Mouse (Mus musculus): Measurements from ENCODE around the gene Spata5. TPM values are rescaled to one million over a fixed set of nuclear protein-coding genes. Genes with fewer than 3 reads are reported as not detected.

Gene Spata5
- polyA plus RNA-seq, 1 experiment from 2014 or later: 26.2 TPM

GRCm38 (mm10) chr3:37572066-37572465 is 152.4 kb downstream of the Spata5 start:
- H3K9ac ChIP-seq (ENCODE audit: low read depth, low read length): no peak overlapping the region
- ATAC-seq: no peak
- H3K4me3 ChIP-seq (ENCODE audit: low read length): no peak overlapping the region
- no peak overlapping the region for H3K4me2 ChIP-seq (ENCODE audit: low read depth, low read length)
- WGBS: 85% methylated on average over 6 of the region's 6 CpGs
- no peaks in the 10 kb centered on the region for H3K9me3 ChIP-seq (ENCODE audit: control insufficient read depth, low read length)
- H3K36me3 ChIP-seq (ENCODE audit: control insufficient read depth, insufficient read depth, low read length): no peaks in the 10 kb centered on the region
- no peaks in the 10 kb centered on the region for H3K27me3 ChIP-seq (replicated peaks; ENCODE audit: control insufficient read depth, insufficient read depth, low read length)
- H3K27ac ChIP-seq (ENCODE audit: low read length): no peak overlapping the region
- no peaks in the 10 kb centered on the region for H3K4me1 ChIP-seq (ENCODE audit: control insufficient read depth, insufficient read depth, low read length)

DNA sequence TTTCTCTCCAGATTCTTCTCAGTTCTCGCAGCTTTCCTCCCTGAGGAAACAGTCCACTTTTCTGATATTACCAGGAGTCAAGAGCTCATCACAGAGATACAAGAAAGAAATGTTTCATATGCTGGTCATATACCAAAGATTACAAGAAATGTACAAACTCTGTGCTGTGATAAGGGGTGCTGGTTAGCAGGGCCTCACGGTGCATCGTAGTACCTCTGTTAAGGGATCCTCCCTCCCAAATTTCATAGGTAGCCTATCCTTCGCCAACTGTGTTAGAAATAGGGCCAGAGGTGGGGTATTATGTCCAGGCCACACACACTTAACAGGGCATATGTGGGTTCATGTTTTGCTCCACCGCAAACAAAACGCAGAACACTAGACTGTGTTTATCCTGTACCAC is 157.1 kb downstream of the Spata5 start:
- 91% methylated on average over 6 of the region's 6 CpGs for WGBS
- Histone ChIP-seq H3K4me1 (ENCODE audit: control insufficient read depth, insufficient read depth, low read length) (no peaks in the 10 kb centered on the region), H3K27ac (ENCODE audit: low read length) (no peak overlapping the region), H3K4me3 (ENCODE audit: low read length) (no peak overlapping the region), H3K27me3 (replicated peaks; ENCODE audit: control insufficient read depth, insufficient read depth, low read length) (no peaks in the 10 kb centered on the region), H3K9me3 (ENCODE audit: control insufficient read depth, low read length) (no peaks in the 10 kb centered on the region), H3K4me2 (ENCODE audit: low read depth, low read length) (no peak overlapping the region), H3K9ac (ENCODE audit: low read depth, low read length) (no peak overlapping the region), H3K36me3 (ENCODE audit: control insufficient read depth, insufficient read depth, low read length) (no peaks in the 10 kb centered on the region)
- ATAC-seq: no peak

DNA sequence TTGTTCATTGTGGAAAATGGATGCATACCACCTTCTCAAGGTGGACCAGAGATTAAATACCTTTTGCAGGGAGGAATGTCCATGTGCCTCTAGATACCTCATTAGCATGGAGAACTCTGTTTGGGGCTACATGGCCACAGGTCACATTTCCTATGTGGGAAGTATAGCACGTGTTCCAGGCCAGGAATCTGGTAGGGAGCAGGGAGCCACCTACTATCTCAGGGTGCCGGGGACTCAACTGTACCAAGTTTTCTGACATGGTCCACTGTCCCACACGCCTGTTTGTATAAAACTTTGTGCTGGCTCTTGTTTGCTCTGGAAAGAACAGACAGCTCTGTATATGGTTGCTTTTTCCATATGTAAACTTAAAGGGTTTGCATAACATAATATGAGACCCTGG is 158.0 kb downstream of the Spata5 start:
- H3K4me3 ChIP-seq (ENCODE audit: low read length): no peak overlapping the region
- no peaks in the 10 kb centered on the region for H3K27me3 ChIP-seq (replicated peaks; ENCODE audit: control insufficient read depth, insufficient read depth, low read length)
- ATAC-seq: no peak
- 90% methylated on average over 3 of the region's 3 CpGs for WGBS
- no peak overlapping the region for H3K27ac ChIP-seq (ENCODE audit: low read length)
- H3K9ac ChIP-seq (ENCODE audit: low read depth, low read length): no peak overlapping the region
- no peaks in the 10 kb centered on the region for H3K9me3 ChIP-seq (ENCODE audit: control insufficient read depth, low read length)
- H3K4me2 ChIP-seq (ENCODE audit: low read depth, low read length): no peak overlapping the region
- H3K36me3 ChIP-seq (ENCODE audit: control insufficient read depth, insufficient read depth, low read length): no peaks in the 10 kb centered on the region
- H3K4me1 ChIP-seq (ENCODE audit: control insufficient read depth, insufficient read depth, low read length): no peaks in the 10 kb centered on the region

GRCm38 (mm10) chr3:37584576-37584975 is 164.9 kb downstream of the Spata5 start:
- no peaks in the 10 kb centered on the region for H3K9me3 ChIP-seq (ENCODE audit: control insufficient read depth, low read length)
- no peak overlapping the region for H3K9ac ChIP-seq (ENCODE audit: low read depth, low read length)
- H3K27ac ChIP-seq (ENCODE audit: low read length): no peak overlapping the region
- H3K27me3 ChIP-seq (replicated peaks; ENCODE audit: control insufficient read depth, insufficient read depth, low read length): no peaks in the 10 kb centered on the region
- peaks cover 11% of the 10 kb centered on the region for H3K4me1 ChIP-seq (ENCODE audit: control insufficient read depth, insufficient read depth, low read length)
- H3K36me3 ChIP-seq (ENCODE audit: control insufficient read depth, insufficient read depth, low read length): no peaks in the 10 kb centered on the region
- H3K4me3 ChIP-seq (ENCODE audit: low read length): no peak overlapping the region
- WGBS: 77% methylated on average over 5 of the region's 5 CpGs
- H3K4me2 ChIP-seq (ENCODE audit: low read depth, low read length): no peak overlapping the region
- no peak for ATAC-seq

GRCm38 (mm10) chr3:37585967-37586730 is 166.5 kb downstream of the Spata5 start:
- peak overlapping the region; percentile 21 for H3K4me3 ChIP-seq (ENCODE audit: low read length)
- no peaks in the 10 kb centered on the region for H3K9me3 ChIP-seq (ENCODE audit: control insufficient read depth, low read length)
- no peaks in the 10 kb centered on the region for H3K27me3 ChIP-seq (replicated peaks; ENCODE audit: control insufficient read depth, insufficient read depth, low read length)
- peaks cover 11% of the 10 kb centered on the region for H3K4me1 ChIP-seq (ENCODE audit: control insufficient read depth, insufficient read depth, low read length)
- H3K9ac ChIP-seq (ENCODE audit: low read depth, low read length): peak overlapping the region; percentile 53
- peak overlapping the region; percentile 46 for H3K4me2 ChIP-seq (ENCODE audit: low read depth, low read length)
- no peak for ATAC-seq
- WGBS: 21% methylated on average over 15 of the region's 15 CpGs
- H3K36me3 ChIP-seq (ENCODE audit: control insufficient read depth, insufficient read depth, low read length): no peaks in the 10 kb centered on the region
- peak overlapping the region; percentile 71 for H3K27ac ChIP-seq (ENCODE audit: low read length)

DNA sequence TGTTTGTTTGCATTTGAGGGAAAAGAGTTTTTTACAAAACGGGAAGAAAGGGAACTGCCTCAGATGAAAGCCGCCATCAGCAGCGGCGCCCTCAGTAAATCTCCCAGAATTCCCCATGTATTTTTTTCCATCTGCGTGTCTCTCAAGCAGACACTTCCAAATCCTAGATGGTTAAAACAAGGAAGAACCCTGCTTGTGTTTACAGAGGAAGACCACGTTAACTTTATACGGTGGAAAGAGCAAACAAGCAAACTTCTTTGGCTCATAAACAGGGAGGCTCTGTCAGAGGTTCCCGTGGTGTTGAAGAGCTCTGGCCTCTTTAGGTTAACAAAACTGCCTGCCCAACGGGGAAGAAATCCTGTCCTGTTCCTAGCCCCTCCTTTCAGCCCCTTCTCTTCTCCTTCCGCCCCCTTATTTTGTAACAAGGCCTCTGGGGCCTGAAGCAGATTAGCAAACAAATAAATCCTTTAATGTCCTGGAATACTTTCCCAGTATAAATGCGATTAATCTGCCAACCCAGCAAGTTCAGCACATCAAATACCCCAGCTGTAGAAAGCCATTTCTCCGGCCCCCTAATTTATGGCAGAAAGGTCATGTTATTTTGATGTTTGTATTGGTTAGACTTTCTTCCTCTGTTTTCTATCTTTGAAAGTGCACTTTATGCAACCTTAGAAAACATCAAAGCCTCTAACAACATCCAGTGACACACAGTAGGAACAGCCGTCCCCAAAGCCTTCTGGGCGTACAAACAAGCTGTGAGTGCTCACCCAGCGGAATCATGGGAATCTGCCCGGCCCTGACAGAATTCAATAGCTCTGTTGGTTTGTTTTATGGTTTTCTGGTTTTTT is 167.3 kb downstream of the Spata5 start:
- WGBS: 32% methylated on average over 16 of the region's 16 CpGs
- Histone ChIP-seq H3K27me3 (replicated peaks; ENCODE audit: control insufficient read depth, insufficient read depth, low read length) (no peaks in the 10 kb centered on the region), H3K4me1 (ENCODE audit: control insufficient read depth, insufficient read depth, low read length) (peaks cover 11% of the 10 kb centered on the region), H3K4me2 (ENCODE audit: low read depth, low read length) (peak overlapping the region; percentile 46), H3K27ac (ENCODE audit: low read length) (peak overlapping the region; percentile 71), H3K4me3 (ENCODE audit: low read length) (peak overlapping the region; percentile 21), H3K9ac (ENCODE audit: low read depth, low read length) (peak overlapping the region; percentile 53), H3K9me3 (ENCODE audit: control insufficient read depth, low read length) (no peaks in the 10 kb centered on the region), H3K36me3 (ENCODE audit: control insufficient read depth, insufficient read depth, low read length) (no peaks in the 10 kb centered on the region)
- no peak for ATAC-seq

DNA sequence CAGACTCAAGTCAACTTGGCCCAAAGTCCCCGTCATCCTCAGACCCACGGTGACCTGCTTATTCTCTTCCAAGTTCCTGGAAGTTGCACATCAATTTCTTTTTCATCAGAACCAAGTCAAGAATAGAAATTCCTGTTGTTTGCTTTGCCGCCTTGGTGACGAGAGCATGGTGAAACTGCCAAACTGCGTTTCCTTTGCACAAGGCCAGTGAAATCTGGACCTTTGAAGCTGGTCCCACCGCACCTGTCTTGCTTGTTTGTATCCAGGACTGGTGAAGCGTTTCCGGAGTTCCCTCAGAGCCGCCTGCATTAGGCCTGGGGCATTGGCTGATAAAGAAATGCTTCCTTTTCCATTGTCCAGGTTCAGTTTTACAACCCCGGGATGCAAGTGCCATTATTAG is 176.0 kb downstream of the Spata5 start:
- Histone ChIP-seq H3K27me3 (replicated peaks; ENCODE audit: control insufficient read depth, insufficient read depth, low read length) (no peaks in the 10 kb centered on the region), H3K4me3 (ENCODE audit: low read length) (no peak overlapping the region), H3K36me3 (ENCODE audit: control insufficient read depth, insufficient read depth, low read length) (no peaks in the 10 kb centered on the region), H3K4me2 (ENCODE audit: low read depth, low read length) (no peak overlapping the region), H3K27ac (ENCODE audit: low read length) (no peak overlapping the region), H3K9me3 (ENCODE audit: control insufficient read depth, low read length) (no peaks in the 10 kb centered on the region), H3K9ac (ENCODE audit: low read depth, low read length) (no peak overlapping the region), H3K4me1 (ENCODE audit: control insufficient read depth, insufficient read depth, low read length) (no peaks in the 10 kb centered on the region)
- no peak for ATAC-seq
- 58% methylated on average over 10 of the region's 10 CpGs for whole genome bisulfite sequencing

- H3K9me3 ChIP-seq (ENCODE audit: control insufficient read depth, low read length): no peaks in the 10 kb centered on the region
- no peaks in the 10 kb centered on the region for H3K36me3 ChIP-seq (ENCODE audit: control insufficient read depth, insufficient read depth, low read length)
- no peak overlapping the region for H3K4me3 ChIP-seq (ENCODE audit: low read length)
- no peak overlapping the region for H3K4me2 ChIP-seq (ENCODE audit: low read depth, low read length)
- 51% methylated on average over 6 of the region's 6 CpGs for WGBS
- ATAC-seq: no peak
- H3K27me3 ChIP-seq (replicated peaks; ENCODE audit: control insufficient read depth, insufficient read depth, low read length): no peaks in the 10 kb centered on the region
- no peaks in the 10 kb centered on the region for H3K4me1 ChIP-seq (ENCODE audit: control insufficient read depth, insufficient read depth, low read length)
- no peak overlapping the region for H3K27ac ChIP-seq (ENCODE audit: low read length)
- H3K9ac ChIP-seq (ENCODE audit: low read depth, low read length): no peak overlapping the region
Observed at GRCm38 (mm10) chr3:37596519-37596918, 176.8 kb downstream of the Spata5 start.

DNA sequence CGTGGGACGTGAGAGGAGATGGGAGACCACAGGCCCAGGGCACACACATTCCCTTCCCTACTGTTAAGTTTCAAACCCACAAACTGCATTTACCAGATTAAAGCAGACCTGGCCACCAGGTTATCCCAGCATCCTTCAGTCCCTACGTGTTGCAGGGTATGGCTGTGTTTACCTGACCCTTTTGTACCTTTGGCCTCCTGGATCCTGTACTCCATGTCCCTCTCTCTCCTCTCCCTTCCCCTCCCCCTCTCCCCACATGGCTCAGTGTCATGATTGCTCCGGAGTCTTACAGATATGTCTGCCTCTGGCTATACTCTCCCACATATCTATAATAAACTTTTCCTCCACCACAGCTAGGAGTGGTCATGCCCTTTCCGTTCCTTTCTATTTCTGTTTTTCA is 177.5 kb downstream of the Spata5 start:
- H3K27ac ChIP-seq (ENCODE audit: low read length): no peak overlapping the region
- no peaks in the 10 kb centered on the region for H3K36me3 ChIP-seq (ENCODE audit: control insufficient read depth, insufficient read depth, low read length)
- H3K4me2 ChIP-seq (ENCODE audit: low read depth, low read length): no peak overlapping the region
- WGBS: 65% methylated on average over 5 of the region's 5 CpGs
- no peaks in the 10 kb centered on the region for H3K9me3 ChIP-seq (ENCODE audit: control insufficient read depth, low read length)
- H3K4me1 ChIP-seq (ENCODE audit: control insufficient read depth, insufficient read depth, low read length): no peaks in the 10 kb centered on the region
- H3K9ac ChIP-seq (ENCODE audit: low read depth, low read length): no peak overlapping the region
- no peak overlapping the region for H3K4me3 ChIP-seq (ENCODE audit: low read length)
- no peaks in the 10 kb centered on the region for H3K27me3 ChIP-seq (replicated peaks; ENCODE audit: control insufficient read depth, insufficient read depth, low read length)
- ATAC-seq: no peak

All from intestine, embryonic 16.5 days (tissue).